Mouse (Mus musculus) CH12.LX (cell line): ENCODE data around the gene H2-T24.

Source experiments
- CTCF ChIP-seq, 2 experiments: IDR thresholded peaks in 1 of 2; conservative IDR thresholded peaks in 1 of 2; 2 replicates each; pipeline ENCODE4 v1.5.1; 2011 to 2012; ENCODE audit warnings: low read depth in 2 of 2, low read length in 2 of 2, improper control_type of control experiment in 1 of 2, inconsistent platforms in 1 of 2, mild to moderate bottlenecking in 1 of 2, moderate library complexity in 1 of 2
- EP300 ChIP-seq: IDR thresholded peaks from 2 replicates; pipeline ENCODE4 v1.6.1; 2011; ENCODE audit warnings: low read length, improper control_type of control experiment
- MEF2A ChIP-seq: IDR thresholded peaks from 2 replicates; pipeline ENCODE4 v1.6.1; 2014; ENCODE audit warnings: low read depth, mild to moderate bottlenecking, inconsistent platforms, low read length, improper control_type of control experiment, borderline replicate concordance
- NRF1 ChIP-seq: IDR thresholded peaks from 2 replicates; pipeline ENCODE4 v1.6.1; 2014; ENCODE audit warnings: low read depth, mild to moderate bottlenecking, inconsistent platforms, low read length, improper control_type of control experiment, moderate library complexity
- POLR2A ChIP-seq: IDR thresholded peaks from 2 replicates; pipeline ENCODE4 v1.6.1; 2011; ENCODE audit warnings: low read depth, mild to moderate bottlenecking, improper control_type of control experiment, low read length
- RAD21 ChIP-seq: IDR thresholded peaks from 2 replicates; pipeline ENCODE4 v1.6.1; 2011; ENCODE audit warnings: low read depth, mild to moderate bottlenecking, low read length, improper control_type of control experiment, moderate library complexity
- UBTF ChIP-seq: IDR thresholded peaks from 2 replicates; pipeline ENCODE4 v1.6.1; 2012; ENCODE audit warnings: low read depth, mild to moderate bottlenecking, inconsistent platforms, low read length, improper control_type of control experiment, moderate library complexity
- USF1 ChIP-seq: IDR thresholded peaks from 2 replicates; pipeline ENCODE4 v1.6.1; 2014; ENCODE audit warnings: low read depth, mild to moderate bottlenecking, inconsistent platforms, low read length, improper control_type of control experiment
- ZC3H11A ChIP-seq: IDR thresholded peaks from 2 replicates; pipeline ENCODE4 v1.6.1; 2012; ENCODE audit warnings: low read depth, mild to moderate bottlenecking, inconsistent platforms, low read length, improper control_type of control experiment
- ZMIZ1 ChIP-seq: IDR thresholded peaks from 2 replicates; pipeline ENCODE4 v1.6.1; 2012; ENCODE audit warnings: low read depth, mild to moderate bottlenecking, inconsistent platforms, low read length, improper control_type of control experiment

DNA sequence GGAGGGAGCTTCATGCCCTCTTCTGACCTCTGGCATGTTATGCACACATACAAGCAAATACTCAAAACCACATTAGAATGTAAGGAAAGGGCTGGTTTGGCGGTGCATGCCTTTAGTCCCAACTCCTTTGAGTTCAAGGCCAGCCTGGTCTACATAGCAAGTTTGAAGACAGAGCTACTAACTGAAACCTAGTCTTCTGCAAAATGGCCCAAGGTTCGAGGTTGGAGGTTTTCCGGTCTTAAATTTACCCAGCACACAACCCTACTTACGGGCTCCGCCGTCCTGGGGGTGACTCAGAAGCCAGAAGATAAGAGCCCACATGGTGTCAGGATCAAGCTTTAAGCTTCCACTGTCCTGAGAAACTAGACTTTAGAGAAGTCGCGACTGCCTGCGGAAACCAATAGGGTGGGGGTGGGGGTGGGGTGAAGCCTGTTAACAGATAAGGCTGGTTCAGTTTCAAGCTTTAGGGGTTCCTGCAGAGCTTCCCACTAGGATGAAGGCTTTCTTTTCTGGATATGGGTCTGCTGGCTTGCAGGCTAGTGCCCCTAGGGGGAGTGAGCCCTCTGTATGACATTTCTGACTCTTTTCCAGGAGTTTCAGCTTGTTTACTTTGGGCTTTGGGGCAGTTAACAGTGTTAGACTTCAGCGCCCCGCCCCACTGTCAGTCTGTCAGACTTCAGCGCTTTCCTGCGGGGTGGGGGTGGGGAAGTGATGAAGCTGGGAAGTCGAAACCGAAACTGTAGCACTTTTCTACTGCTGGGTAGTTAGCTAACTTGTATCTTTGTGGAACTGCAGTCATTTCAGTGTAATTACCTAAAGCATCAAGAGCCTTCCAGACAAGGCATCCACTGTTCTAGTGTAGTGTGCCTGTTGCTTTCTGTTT is at the start of gene H2-T24:
- TF ChIP-seq RAD21 = no peak
- no peak for TF ChIP-seq USF1
- TF ChIP-seq ZMIZ1 = no peak
- TF ChIP-seq EP300 = peak; percentile 49; the same call in 1 of the 2 replicates
- TF ChIP-seq NRF1 = no peak
- 0 out of 4 replicates have a peak, but pooled peaks of 1 of the 2 experiments have one; percentile 13 for TF ChIP-seq CTCF (conservative IDR thresholded peaks at IDR 0.05 in 1 of 2, IDR thresholded peaks at IDR 0.05 in 1 of 2; ENCODE audit: low read depth in 2 of 2, low read length in 2 of 2)
- peak; percentile 44 for TF ChIP-seq POLR2A
- TF ChIP-seq MEF2A = no peak; the same call in 1 of the 2 replicates
- no peak for TF ChIP-seq ZC3H11A
- no peak for TF ChIP-seq UBTF
